Mouse (Mus musculus): ENCODE results near the gene Btn2a2. TPM values are rescaled to one million over a fixed set of nuclear protein-coding genes. Genes with fewer than 3 reads are reported as not detected.
A peak's percentile ranks its signal among the peaks of the same experiment; 100 is the strongest.

The Btn2a2 gene
- polyA plus RNA-seq, 1 experiment from 2014 or later = 0.29 TPM

GRCm38 (mm10) chr13:23465600-23466109, 23.0 kb downstream of the Btn2a2 start, which contains the start of gene Btn1a1:
TSS of gene Btn1a1 (minus strand) at chr13:23465901.
- Histone ChIP-seq H3K4me3 (peak within 1 kb of the TSS; percentile 66), H3K4me1 (replicated peaks) (peaks cover 29% of the 10 kb centered on the region), H3K9me3 (no peaks in the 10 kb centered on the region), H3K27me3 (ENCODE audit: insufficient read depth, poor library complexity, severe bottlenecking) (peaks cover 27% of the 10 kb centered on the region; the same call in 1 of the 2 replicates), H3K36me3 (no peaks in the 10 kb centered on the region), H3K27ac (no peak within 1 kb of the TSS; the same call in 1 of the 2 replicates)
- peak; percentile 32 for DNase-seq (ENCODE audit: low spot score)
- WGBS = 2% methylated on average over 7 of the region's 7 CpGs

GRCm38 (mm10) chr13:23464841-23465366, 23.8 kb downstream of the Btn2a2 start:
- peaks cover 29% of the 10 kb centered on the region for H3K4me1 ChIP-seq (replicated peaks)
- peak; percentile 45 for DNase-seq (ENCODE audit: low spot score)
- H3K36me3 ChIP-seq = no peaks in the 10 kb centered on the region
- H3K4me3 ChIP-seq = peak overlapping the region; percentile 66
- H3K9me3 ChIP-seq = no peaks in the 10 kb centered on the region
- H3K27me3 ChIP-seq (ENCODE audit: insufficient read depth, poor library complexity, severe bottlenecking) = peaks cover 33% of the 10 kb centered on the region; the same call in 1 of the 2 replicates
- H3K27ac ChIP-seq = no peak overlapping the region
- under 1% methylated on average over 11 of the region's 11 CpGs for WGBS

GRCm38 (mm10) chr13:23464224-23464637, 24.4 kb downstream of the Btn2a2 start:
- peak; percentile 67 for DNase-seq (ENCODE audit: low spot score)
- WGBS = under 1% methylated on average over 29 of the region's 29 CpGs
- Histone ChIP-seq H3K9me3 (no peaks in the 10 kb centered on the region), H3K27ac (peak overlapping the region; percentile 59; the same call in 1 of the 2 replicates), H3K4me1 (replicated peaks) (peaks cover 33% of the 10 kb centered on the region), H3K4me3 (peak overlapping the region; percentile 66), H3K36me3 (no peaks in the 10 kb centered on the region), H3K27me3 (ENCODE audit: insufficient read depth, poor library complexity, severe bottlenecking) (peaks cover 37% of the 10 kb centered on the region)

GRCm38 (mm10) chr13:23463381-23464223, 25.1 kb downstream of the Btn2a2 start:
- H3K36me3 ChIP-seq = no peaks in the 10 kb centered on the region
- peak overlapping the region; percentile 59; the same call in 1 of the 2 replicates for H3K27ac ChIP-seq
- DNase-seq (ENCODE audit: low spot score) = peak; percentile 90
- H3K4me1 ChIP-seq (replicated peaks) = peaks cover 39% of the 10 kb centered on the region
- WGBS = under 1% methylated on average over 21 of the region's 21 CpGs
- H3K27me3 ChIP-seq (ENCODE audit: insufficient read depth, poor library complexity, severe bottlenecking) = peaks cover 43% of the 10 kb centered on the region
- H3K9me3 ChIP-seq = no peaks in the 10 kb centered on the region
- peak overlapping the region; percentile 66 for H3K4me3 ChIP-seq

- no peaks in the 10 kb centered on the region for H3K9me3 ChIP-seq
- no peaks in the 10 kb centered on the region for H3K36me3 ChIP-seq
- H3K27ac ChIP-seq = no peak overlapping the region
- DNase-seq (ENCODE audit: low spot score) = no peak
- peaks cover 42% of the 10 kb centered on the region for H3K4me1 ChIP-seq (replicated peaks)
- peaks cover 51% of the 10 kb centered on the region for H3K27me3 ChIP-seq (ENCODE audit: insufficient read depth, poor library complexity, severe bottlenecking)
- no peak overlapping the region for H3K4me3 ChIP-seq
These were observed 26.0 kb downstream of the Btn2a2 start for GRCm38 (mm10) chr13:23462669-23463068.

- no peaks in the 10 kb centered on the region for H3K36me3 ChIP-seq
- H3K27me3 ChIP-seq (ENCODE audit: insufficient read depth, poor library complexity, severe bottlenecking) = peaks cover 57% of the 10 kb centered on the region
- H3K27ac ChIP-seq = no peak overlapping the region
- WGBS = 77% methylated on average over 4 of the region's 4 CpGs
- no peak overlapping the region for H3K4me3 ChIP-seq
- H3K9me3 ChIP-seq = no peaks in the 10 kb centered on the region
- no peak for DNase-seq (ENCODE audit: low spot score)
- H3K4me1 ChIP-seq (replicated peaks) = peaks cover 42% of the 10 kb centered on the region
These were observed 26.6 kb downstream of the Btn2a2 start for GRCm38 (mm10) chr13:23462063-23462462.

- WGBS = 16% methylated on average over 15 of the region's 15 CpGs
- Histone ChIP-seq H3K36me3 (no peaks in the 10 kb centered on the region), H3K4me3 (peak overlapping the region; percentile 32), H3K9me3 (no peaks in the 10 kb centered on the region), H3K27me3 (ENCODE audit: insufficient read depth, poor library complexity, severe bottlenecking) (peaks cover 46% of the 10 kb centered on the region), H3K27ac (peak overlapping the region; percentile 23; the same call in 1 of the 2 replicates), H3K4me1 (replicated peaks) (peaks cover 20% of the 10 kb centered on the region)
- DNase-seq (ENCODE audit: low spot score) = no peak
These were observed 29.3 kb downstream of the Btn2a2 start for GRCm38 (mm10) chr13:23459264-23459846.

- H3K27ac ChIP-seq = peak overlapping the region; percentile 78
- H3K36me3 ChIP-seq = no peaks in the 10 kb centered on the region
- H3K4me3 ChIP-seq = peak overlapping the region; percentile 59
- H3K9me3 ChIP-seq = no peaks in the 10 kb centered on the region
- WGBS = under 1% methylated on average over 9 of the region's 9 CpGs
- H3K4me1 ChIP-seq (replicated peaks) = peaks cover 6% of the 10 kb centered on the region; the same call in 1 of the 2 replicates
- no peak for DNase-seq (ENCODE audit: low spot score)
- H3K27me3 ChIP-seq (ENCODE audit: insufficient read depth, poor library complexity, severe bottlenecking) = peaks cover 20% of the 10 kb centered on the region
These were observed 34.7 kb downstream of the Btn2a2 start for GRCm38 (mm10) chr13:23453926-23454325.

GRCm38 (mm10) chr13:23453362-23453862, 35.2 kb downstream of the Btn2a2 start:
- Histone ChIP-seq H3K9me3 (no peaks in the 10 kb centered on the region), H3K27me3 (ENCODE audit: insufficient read depth, poor library complexity, severe bottlenecking) (peaks cover 15% of the 10 kb centered on the region), H3K36me3 (no peaks in the 10 kb centered on the region), H3K4me3 (peak overlapping the region; percentile 59), H3K4me1 (replicated peaks) (peaks cover under 1% of the 10 kb centered on the region; the same call in 1 of the 2 replicates), H3K27ac (peak overlapping the region; percentile 78)
- peak; percentile 76 for DNase-seq (ENCODE audit: low spot score)
- under 1% methylated on average over 25 of the region's 25 CpGs for WGBS

GRCm38 (mm10) chr13:23450398-23450797, 38.3 kb downstream of the Btn2a2 start:
- Histone ChIP-seq H3K27me3 (ENCODE audit: insufficient read depth, poor library complexity, severe bottlenecking) (no peaks in the 10 kb centered on the region), H3K27ac (peak overlapping the region; percentile 84), H3K4me3 (peak overlapping the region; percentile 64), H3K4me1 (replicated peaks) (peaks cover 2% of the 10 kb centered on the region; the same call in 1 of the 2 replicates), H3K36me3 (no peaks in the 10 kb centered on the region), H3K9me3 (no peaks in the 10 kb centered on the region)
- DNase-seq (ENCODE audit: low spot score) = peak; percentile 87
- WGBS = under 1% methylated on average over 15 of the region's 15 CpGs

- WGBS = under 1% methylated on average over 24 of the region's 24 CpGs
- Histone ChIP-seq H3K4me1 (replicated peaks) (peaks cover 8% of the 10 kb centered on the region), H3K27me3 (ENCODE audit: insufficient read depth, poor library complexity, severe bottlenecking) (no peaks in the 10 kb centered on the region), H3K9me3 (no peaks in the 10 kb centered on the region), H3K27ac (peak overlapping the region; percentile 84), H3K36me3 (no peaks in the 10 kb centered on the region), H3K4me3 (peak overlapping the region; percentile 64)
- peak; percentile 83 for DNase-seq (ENCODE audit: low spot score)
These were observed 39.2 kb downstream of the Btn2a2 start for GRCm38 (mm10) chr13:23449235-23450095.

GRCm38 (mm10) chr13:23448758-23449157, 39.9 kb downstream of the Btn2a2 start:
- Histone ChIP-seq H3K27ac (no peak overlapping the region), H3K9me3 (no peaks in the 10 kb centered on the region), H3K27me3 (ENCODE audit: insufficient read depth, poor library complexity, severe bottlenecking) (no peaks in the 10 kb centered on the region), H3K4me1 (replicated peaks) (peaks cover 11% of the 10 kb centered on the region), H3K36me3 (no peaks in the 10 kb centered on the region), H3K4me3 (peak overlapping the region; percentile 64)
- WGBS = 52% methylated on average over 3 of the region's 3 CpGs
- DNase-seq (ENCODE audit: low spot score) = no peak
